Mouse (Mus musculus) heart, embryonic 16.5 days (tissue): Measurements from ENCODE around the gene Kdr. TPM values are rescaled to one million over a fixed set of nuclear protein-coding genes. Genes with fewer than 3 reads are reported as not detected.

Source experiments
- ATAC-seq: fragments of 200-750 bp; cut with Nextera tagmentation; replicated peaks from 2 replicates; pipeline ENCODE4 v1.8.0; 2017; ENCODE audit warnings: moderate number of reproducible peaks; ENCODE audit not compliant: insufficient read depth, low FRiP score; ENCODE audit errors: extremely low read depth
- H3K27ac ChIP-seq: fragments of 300-500 bp; sonication (generic); 2 replicates; pipeline ENCODE4 v1.5.1; 2014; ENCODE audit warnings: mild to moderate bottlenecking, low read length, control low read depth, moderate library complexity
- H3K27me3 ChIP-seq: fragments of 300-500 bp; sonication (generic); 2 replicates; pipeline ENCODE4 v1.6.1; 2014; ENCODE audit warnings: low read length, mixed read lengths; ENCODE audit not compliant: control insufficient read depth, insufficient read depth
- H3K36me3 ChIP-seq: fragments of 300-500 bp; sonication (generic); 2 replicates; pipeline ENCODE4 v1.6.1; 2014; ENCODE audit not compliant: control insufficient read depth, insufficient read depth
- H3K4me1 ChIP-seq: fragments of 300-500 bp; sonication (generic); 2 replicates; pipeline ENCODE4 v1.6.1; 2014; ENCODE audit warnings: low read length, mixed read lengths; ENCODE audit not compliant: control insufficient read depth, insufficient read depth
- H3K4me2 ChIP-seq: fragments of 300-500 bp; sonication (generic); 2 replicates; pipeline ENCODE4 v1.6.1; 2014; ENCODE audit warnings: low read depth, mild to moderate bottlenecking, control low read depth, low read length
- H3K4me3 ChIP-seq: fragments of 300-500 bp; sonication (generic); 2 replicates; pipeline ENCODE4 v1.5.1; 2014; ENCODE audit warnings: mild to moderate bottlenecking, control low read depth, low read length
- H3K9ac ChIP-seq: fragments of 300-500 bp; sonication (generic); 2 replicates; pipeline ENCODE4 v1.6.1; 2014; ENCODE audit warnings: low read length, control low read depth
- H3K9me3 ChIP-seq: fragments of 300-500 bp; sonication (generic); replicated peaks from 2 replicates; pipeline ENCODE4 v1.6.1; 2016; ENCODE audit warnings: low read length; ENCODE audit not compliant: control insufficient read depth
- WGBS: fragments of 180-500 bp; shearing (Covaris S2); extraction: QIAGEN DNeasy Blood & Tissue Kit; methylation state at CpG from one replicate; pipeline ENCODE4 v1.1.7; 2014; 5-methylcytosine and 5-hydroxymethylcytosine counted together
- polyA plus RNA-seq: library from polyadenylated mRNA; unstranded; fragments of >200 nt; fragmentation: Nextera tagmentation; extraction: Ambion mirVana; gene quantifications from 2 replicates; pipeline ENCODE4 v1.2.1, GENCODE M21; 2015

The Kdr gene
- polyA plus RNA-seq: 38.5 and 46.2 TPM in 2 replicates

DNA sequence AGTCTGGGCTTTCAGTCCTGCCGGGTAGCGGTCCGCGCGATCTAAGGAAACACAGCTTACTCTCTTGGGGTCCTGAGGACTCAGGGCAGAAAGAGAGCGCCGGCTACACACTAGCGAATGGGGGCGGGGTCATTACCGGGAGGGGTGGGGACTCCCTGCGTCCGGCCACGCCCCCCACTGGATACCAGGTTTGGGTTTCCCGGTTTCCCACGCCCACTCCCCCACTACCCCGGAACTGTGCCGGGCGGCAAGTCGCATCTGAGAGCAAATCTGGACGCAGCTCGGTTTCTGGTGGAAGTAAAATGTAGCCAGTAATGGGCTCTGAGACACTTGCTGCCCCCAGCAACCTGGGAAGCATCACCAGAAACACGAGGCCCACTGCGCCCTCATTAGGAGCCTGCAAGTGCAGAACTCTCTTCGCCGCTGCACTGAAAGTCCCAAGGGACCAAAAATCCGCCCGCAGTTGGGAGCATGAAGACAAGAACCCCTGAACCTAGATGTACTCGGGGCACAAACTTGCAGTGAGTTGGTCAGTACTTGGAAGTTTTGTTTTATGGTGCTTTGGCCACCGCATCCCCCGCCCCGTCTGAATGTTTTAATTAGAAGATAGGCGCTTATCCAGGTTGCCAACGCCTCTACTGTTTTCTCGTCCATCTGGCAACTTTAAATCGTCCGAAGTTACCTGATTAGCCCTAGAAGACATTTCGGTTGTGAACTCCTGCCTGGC, at the start of gene Kdr:
Gene Kdr, minus strand, starts transcription at position 85 of the 727 bp plus-strand sequence.
- WGBS: 1% methylated on average over 37 of the region's 37 CpGs
- Histone ChIP-seq H3K27ac (peak within 1 kb of the TSS; percentile 83), H3K9me3 (0 out of 2 replicates have a peak, but pooled peaks cover 3% of the 10 kb centered on the region), H3K27me3 (peaks cover 25% of the 10 kb centered on the region), H3K4me3 (peak within 1 kb of the TSS; percentile 70), H3K9ac (peak within 1 kb of the TSS; percentile 76), H3K4me2 (peak within 1 kb of the TSS; percentile 96), H3K4me1 (peaks cover 9% of the 10 kb centered on the region), H3K36me3 (no peaks in the 10 kb centered on the region)
- peak; percentile 88 for ATAC-seq

DNA sequence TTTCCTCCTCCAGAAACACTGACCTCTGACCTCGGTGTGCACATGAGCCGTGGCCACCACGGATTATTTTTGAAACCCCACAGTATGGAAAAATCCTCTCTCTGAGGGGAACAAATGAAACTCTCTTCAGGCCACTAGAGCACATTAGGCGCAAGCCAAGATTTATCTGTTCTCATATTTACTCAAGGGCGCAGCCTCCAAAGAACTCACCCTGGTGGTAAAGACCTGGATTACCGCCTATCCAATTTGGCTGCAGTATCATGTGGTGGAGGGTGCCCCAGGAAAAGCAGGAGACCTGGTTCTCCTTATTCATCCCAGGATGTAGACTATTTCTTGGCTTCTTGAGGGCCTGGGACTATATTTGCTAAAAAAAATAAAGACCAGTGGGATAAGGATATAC, 48.5 kb upstream of the Kdr start:
- no peak for ATAC-seq
- WGBS: 73% methylated on average over 6 of the region's 6 CpGs
- H3K9me3 ChIP-seq: no peaks in the 10 kb centered on the region
- H3K4me3 ChIP-seq: no peak overlapping the region
- H3K9ac ChIP-seq: no peak overlapping the region
- H3K27me3 ChIP-seq: no peaks in the 10 kb centered on the region
- peaks cover 8% of the 10 kb centered on the region for H3K4me1 ChIP-seq
- H3K4me2 ChIP-seq: no peak overlapping the region
- H3K27ac ChIP-seq: no peak overlapping the region
- no peaks in the 10 kb centered on the region for H3K36me3 ChIP-seq

DNA sequence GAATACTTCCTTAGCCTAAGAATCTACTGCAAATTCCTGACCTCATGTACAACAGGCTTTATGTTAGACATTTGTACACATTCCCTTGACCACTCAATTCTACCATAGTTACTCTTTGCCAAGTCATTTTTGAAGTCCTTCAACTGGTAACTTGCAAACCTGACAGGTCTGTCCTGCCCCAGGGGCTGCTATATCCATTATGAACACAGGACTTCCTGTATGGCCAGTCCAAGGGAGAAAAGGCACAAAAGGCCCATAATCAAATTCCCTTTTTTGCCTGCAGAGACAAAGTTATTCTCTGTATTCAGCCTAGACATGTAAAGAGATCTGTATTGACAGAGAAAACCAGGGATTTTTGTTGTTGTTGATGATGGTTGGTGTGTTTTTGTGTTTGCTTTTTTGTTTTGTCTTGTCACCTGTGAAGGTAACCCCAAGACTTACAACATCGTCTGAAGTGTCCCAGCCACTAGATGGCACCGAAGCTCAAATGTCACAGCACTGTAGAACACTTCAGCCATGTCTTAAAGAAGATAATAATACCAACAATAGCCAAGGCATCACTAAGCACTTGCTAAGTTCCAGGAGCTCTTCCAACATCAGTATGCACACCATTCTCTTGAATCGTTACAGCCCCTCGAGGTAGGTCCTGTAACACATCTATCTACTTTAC, 47.9 kb upstream of the Kdr start:
- Histone ChIP-seq H3K4me3 (no peak overlapping the region), H3K27me3 (no peaks in the 10 kb centered on the region), H3K4me1 (peaks cover 8% of the 10 kb centered on the region), H3K9me3 (no peaks in the 10 kb centered on the region), H3K27ac (no peak overlapping the region), H3K36me3 (no peaks in the 10 kb centered on the region), H3K9ac (no peak overlapping the region), H3K4me2 (no peak overlapping the region)
- ATAC-seq: no peak
- 44% methylated on average over 4 of the region's 4 CpGs for WGBS

DNA sequence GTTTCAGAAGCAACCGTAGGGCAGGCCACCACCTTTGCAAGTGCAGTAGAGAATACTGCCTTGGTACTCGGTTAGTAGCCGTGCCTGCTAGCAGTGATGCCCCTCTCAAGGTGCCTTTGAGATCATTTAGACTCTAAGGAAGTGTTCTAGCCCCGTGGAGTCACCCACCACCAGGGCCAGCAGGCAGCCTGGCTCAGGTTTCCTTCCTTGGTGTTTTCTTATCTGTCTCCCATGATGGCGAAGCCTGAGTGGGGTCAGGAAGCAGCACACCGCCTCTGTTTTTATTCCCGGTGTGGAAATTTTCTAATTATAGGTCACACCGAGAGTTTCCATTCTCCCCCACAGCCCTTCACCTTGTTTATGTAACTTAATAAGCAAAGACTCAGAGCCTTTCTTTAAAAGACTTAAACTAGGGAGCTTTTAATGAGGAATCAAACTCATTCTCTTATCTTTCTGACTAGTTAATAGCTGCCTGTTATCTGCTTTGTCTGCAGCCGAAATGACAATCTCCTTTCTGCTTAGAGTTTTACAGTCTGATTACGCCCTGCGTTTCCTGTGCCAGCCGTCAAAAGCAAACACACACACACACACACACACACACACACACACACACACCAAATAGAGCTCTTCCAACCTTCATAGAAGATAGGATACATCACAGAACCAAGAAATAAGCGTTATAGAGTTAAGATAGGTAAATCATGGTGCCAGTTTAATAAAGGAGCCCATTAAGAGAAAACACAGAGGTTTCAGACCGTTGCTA, 44.9 kb upstream of the Kdr start:
- peak overlapping the region; percentile 56 for H3K27ac ChIP-seq
- no peak overlapping the region for H3K4me3 ChIP-seq
- no peaks in the 10 kb centered on the region for H3K9me3 ChIP-seq
- ATAC-seq: no peak
- H3K27me3 ChIP-seq: no peaks in the 10 kb centered on the region
- WGBS: 24% methylated on average over 14 of the region's 14 CpGs
- H3K9ac ChIP-seq: peak overlapping the region; percentile 12; the same call in 1 of the 2 replicates
- no peaks in the 10 kb centered on the region for H3K36me3 ChIP-seq
- peak overlapping the region; percentile 39; the same call in 1 of the 2 replicates for H3K4me2 ChIP-seq
- peaks cover 8% of the 10 kb centered on the region for H3K4me1 ChIP-seq

GRCm38 (mm10) chr5:76022436-76022835, 44.2 kb upstream of the Kdr start:
- 89% methylated on average over 6 of the region's 6 CpGs for WGBS
- H3K4me1 ChIP-seq: peaks cover 8% of the 10 kb centered on the region
- no peak overlapping the region for H3K9ac ChIP-seq
- H3K27ac ChIP-seq: no peak overlapping the region; the same call in none of the 2 replicates
- H3K4me2 ChIP-seq: no peak overlapping the region
- H3K9me3 ChIP-seq: no peaks in the 10 kb centered on the region
- no peak for ATAC-seq
- H3K36me3 ChIP-seq: no peaks in the 10 kb centered on the region
- H3K4me3 ChIP-seq: no peak overlapping the region
- no peaks in the 10 kb centered on the region for H3K27me3 ChIP-seq

GRCm38 (mm10) chr5:76018321-76018720, 40.1 kb upstream of the Kdr start:
- H3K27ac ChIP-seq: peak overlapping the region; percentile 37; the same call in 1 of the 2 replicates

GRCm38 (mm10) chr5:76016086-76016485, 37.8 kb upstream of the Kdr start:
- Histone ChIP-seq H3K4me1 (no peaks in the 10 kb centered on the region), H3K27ac (peak overlapping the region; percentile 12), H3K4me3 (no peak overlapping the region), H3K36me3 (no peaks in the 10 kb centered on the region), H3K27me3 (no peaks in the 10 kb centered on the region), H3K9me3 (no peaks in the 10 kb centered on the region), H3K4me2 (no peak overlapping the region), H3K9ac (no peak overlapping the region)
- no peak for ATAC-seq
- WGBS: 56% methylated on average over 8 of the region's 8 CpGs

More at GRCm38 (mm10) chr5:76018321-76018720, 40.1 kb upstream of the Kdr start:
- H3K27me3 ChIP-seq: no peaks in the 10 kb centered on the region
- no peak overlapping the region for H3K4me2 ChIP-seq
- peaks cover 7% of the 10 kb centered on the region for H3K4me1 ChIP-seq
- no peaks in the 10 kb centered on the region for H3K9me3 ChIP-seq
- H3K4me3 ChIP-seq: no peak overlapping the region
- H3K36me3 ChIP-seq: no peaks in the 10 kb centered on the region
- 76% methylated on average over 5 of the region's 5 CpGs for WGBS
- no peak overlapping the region for H3K9ac ChIP-seq
- no peak for ATAC-seq

- Histone ChIP-seq H3K36me3 (no peaks in the 10 kb centered on the region), H3K9ac (no peak overlapping the region), H3K4me2 (peak overlapping the region; percentile 5; the same call in 1 of the 2 replicates), H3K4me3 (no peak overlapping the region), H3K27me3 (no peaks in the 10 kb centered on the region), H3K27ac (peak overlapping the region; percentile 74), H3K9me3 (no peaks in the 10 kb centered on the region), H3K4me1 (no peaks in the 10 kb centered on the region)
- 56% methylated on average over 7 of the region's 7 CpGs for WGBS
- ATAC-seq: peak; percentile 45; the same call in 1 of the 2 replicates
These were observed 35.7 kb upstream of the Kdr start for GRCm38 (mm10) chr5:76013881-76014431.
